Mouse (Mus musculus) ES-Bruce4 (cell line): Measurements from ENCODE around the gene Oprm1. TPM values are rescaled to one million over a fixed set of nuclear protein-coding genes. Genes with fewer than 3 reads are reported as not detected.

Experiments used
- H3K27ac ChIP-seq: 2 replicates; pipeline ENCODE4 v1.5.1; 2012; ENCODE audit warnings: low read length, inconsistent platforms; ENCODE audit not compliant: insufficient read depth
- H3K27me3 ChIP-seq: 2 replicates; pipeline ENCODE4 v1.6.1; 2012; ENCODE audit warnings: mild to moderate bottlenecking, low read length, inconsistent platforms; ENCODE audit not compliant: control insufficient read depth, poor library complexity, insufficient read depth, severe bottlenecking
- H3K36me3 ChIP-seq: 2 replicates; pipeline ENCODE4 v1.6.1; 2012; ENCODE audit warnings: inconsistent platforms, mild to moderate bottlenecking, low read length, moderate library complexity; ENCODE audit not compliant: control insufficient read depth, poor library complexity, insufficient read depth, severe bottlenecking
- H3K4me1 ChIP-seq: one replicate; pipeline ENCODE4 v1.8.1; 2011; ENCODE audit warnings: low read length; ENCODE audit not compliant: control insufficient read depth, insufficient read depth
- H3K4me3 ChIP-seq: 2 replicates; pipeline ENCODE4 v1.5.1; 2011; ENCODE audit warnings: low read depth, mild to moderate bottlenecking, low read length
- H3K9ac ChIP-seq: 2 replicates; pipeline ENCODE4 v1.6.1; 2012; ENCODE audit warnings: low read depth, mild to moderate bottlenecking, inconsistent platforms; ENCODE audit not compliant: poor library complexity, severe bottlenecking
- H3K9me3 ChIP-seq: replicated peaks from 2 replicates; pipeline ENCODE4 v1.6.1; 2012; ENCODE audit warnings: mild to moderate bottlenecking, low read length, inconsistent platforms; ENCODE audit not compliant: control insufficient read depth, poor library complexity, insufficient read depth, severe bottlenecking
- CTCF ChIP-seq: IDR thresholded peaks from one replicate; pipeline ENCODE4 v1.8.1; 2011; ENCODE audit warnings: low read depth, low read length
- EP300 ChIP-seq: IDR thresholded peaks from 2 replicates; pipeline ENCODE4 v1.6.1; 2011; ENCODE audit warnings: low read depth, low read length; ENCODE audit not compliant: insufficient read depth
- POLR2A ChIP-seq: IDR thresholded peaks from one replicate; pipeline ENCODE4 v1.8.1; 2011; ENCODE audit warnings: low read length; ENCODE audit not compliant: insufficient read depth
- polyA plus RNA-seq: library from polyadenylated mRNA; stranded (reverse); fragments of >200 nt; gene quantifications from 2 replicates; pipeline ENCODE4 v1.2.4, GENCODE M21; 2011; ENCODE audit warnings: low read depth; ENCODE audit not compliant: missing spikeins, insufficient read depth, insufficient read length

Gene Oprm1
- polyA plus RNA-seq, 1 experiment = not detected

DNA sequence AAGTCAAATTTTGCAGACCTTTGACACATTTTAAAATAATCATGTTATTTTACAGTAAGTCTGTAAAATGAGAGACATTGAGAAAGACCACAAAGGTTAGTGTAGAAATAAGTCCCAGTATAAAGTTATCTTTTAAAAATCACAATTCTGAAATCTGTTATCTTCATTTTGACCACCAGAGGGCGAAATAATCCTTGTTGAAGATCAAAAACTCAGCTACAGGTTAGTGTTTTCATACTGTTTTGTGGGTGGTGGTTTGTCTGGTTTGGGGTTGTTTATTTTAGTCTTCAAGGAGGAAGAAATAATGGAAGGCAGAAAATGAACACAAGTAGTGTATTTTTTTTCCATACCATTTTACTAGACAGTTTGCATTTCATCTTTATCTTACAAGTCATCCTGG, 127.2 kb downstream of the Oprm1 start:
- Histone ChIP-seq H3K27me3 (no peaks in the 10 kb centered on the region), H3K36me3 (no peaks in the 10 kb centered on the region), H3K27ac (no peak overlapping the region), H3K4me1 (no peaks in the 10 kb centered on the region), H3K9me3 (peaks cover 6% of the 10 kb centered on the region), H3K4me3 (no peak overlapping the region), H3K9ac (no peak overlapping the region)
- TF ChIP-seq CTCF = no peak
- no peak for TF ChIP-seq EP300
- TF ChIP-seq POLR2A = no peak

DNA sequence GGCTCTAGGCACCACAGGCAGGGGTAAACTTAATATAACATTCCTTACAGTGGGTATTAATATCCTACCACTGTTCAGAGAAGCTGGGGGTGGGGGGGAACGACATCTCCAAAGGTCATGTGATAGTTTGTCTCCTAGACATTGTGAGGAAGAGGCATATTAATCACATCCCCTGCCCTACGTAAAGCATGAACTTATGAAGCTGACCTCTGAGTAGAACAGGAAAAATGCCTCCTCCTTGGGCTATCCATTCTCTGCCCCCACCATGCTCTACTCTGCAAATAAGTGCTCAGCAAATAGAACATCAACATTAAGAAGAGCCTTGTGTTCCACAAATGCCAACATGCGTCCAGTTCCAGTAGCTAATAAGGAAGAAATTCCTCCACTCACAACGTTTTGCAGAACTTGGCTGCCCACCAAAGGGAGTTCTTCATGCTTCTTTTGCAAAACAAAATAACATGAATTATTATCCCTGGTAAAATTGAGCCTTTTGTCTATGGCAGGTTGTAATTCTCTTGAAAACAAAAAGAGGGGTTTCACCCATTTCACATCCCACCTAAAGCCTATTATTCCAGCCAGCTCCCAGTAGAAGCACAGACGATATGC, 131.4 kb downstream of the Oprm1 start:
- H3K4me1 ChIP-seq = no peaks in the 10 kb centered on the region
- no peaks in the 10 kb centered on the region for H3K9me3 ChIP-seq
- no peak overlapping the region for H3K9ac ChIP-seq
- H3K27me3 ChIP-seq = no peaks in the 10 kb centered on the region
- H3K4me3 ChIP-seq = no peak overlapping the region
- TF ChIP-seq EP300 (no peak), CTCF (no peak), POLR2A (no peak)
- H3K27ac ChIP-seq = no peak overlapping the region
- H3K36me3 ChIP-seq = no peaks in the 10 kb centered on the region

DNA sequence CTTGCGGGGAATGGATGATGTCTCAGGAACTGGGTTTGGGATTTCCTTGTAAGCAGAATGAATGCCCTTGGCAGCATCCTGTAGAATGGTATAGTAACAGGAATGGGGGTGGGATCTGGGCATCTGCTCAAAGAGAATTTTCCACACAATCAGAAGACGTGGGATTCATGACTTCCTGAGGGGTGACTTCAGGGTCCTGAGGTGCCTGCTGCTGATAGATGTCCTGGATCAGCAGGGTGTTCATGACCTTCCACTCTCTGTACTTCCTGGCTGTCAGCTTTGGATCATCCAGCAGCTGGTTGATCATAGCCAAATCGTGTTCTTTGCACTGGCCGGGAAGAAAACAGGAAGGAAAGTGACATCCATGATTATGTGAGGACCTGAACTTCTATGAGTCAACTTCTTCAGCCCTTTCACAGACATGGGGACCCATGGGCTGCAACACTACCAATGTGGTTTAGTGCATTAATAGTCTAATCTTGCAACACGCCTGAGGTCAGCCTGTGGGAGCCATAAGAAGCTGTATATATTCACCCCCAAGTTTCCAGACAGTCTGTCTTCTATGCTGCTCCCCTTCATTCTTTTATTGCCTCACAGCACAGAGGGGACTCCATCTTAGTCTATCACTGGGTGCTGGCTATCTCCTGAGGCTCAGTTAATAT, 132.2 kb downstream of the Oprm1 start:
- no peaks in the 10 kb centered on the region for H3K9me3 ChIP-seq
- H3K27me3 ChIP-seq = no peaks in the 10 kb centered on the region
- H3K27ac ChIP-seq = no peak overlapping the region
- H3K4me1 ChIP-seq = no peaks in the 10 kb centered on the region
- H3K36me3 ChIP-seq = no peaks in the 10 kb centered on the region
- H3K9ac ChIP-seq = no peak overlapping the region
- no peak for TF ChIP-seq EP300
- TF ChIP-seq CTCF = no peak
- TF ChIP-seq POLR2A = no peak
- no peak overlapping the region for H3K4me3 ChIP-seq

DNA sequence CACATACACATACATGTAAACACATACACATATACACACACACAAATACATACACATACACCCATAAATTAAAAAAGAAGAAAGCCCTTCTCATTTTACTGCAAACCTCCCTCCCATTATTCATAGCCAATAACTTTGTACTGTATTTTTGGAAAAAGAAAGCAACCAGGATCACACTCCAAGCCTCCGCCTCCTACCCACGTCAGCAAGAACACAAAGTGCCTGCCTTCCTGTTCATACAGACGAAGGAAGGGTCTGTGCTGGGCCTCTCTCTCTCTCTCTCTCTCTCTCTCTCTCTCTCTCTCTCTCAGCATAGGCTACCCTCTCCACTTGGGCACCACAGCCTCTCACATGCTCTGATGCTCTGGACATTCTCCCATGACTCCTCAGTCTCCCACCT, 137.5 kb downstream of the Oprm1 start:
- Histone ChIP-seq H3K9ac (no peak overlapping the region), H3K27ac (no peak overlapping the region), H3K27me3 (no peaks in the 10 kb centered on the region), H3K9me3 (no peaks in the 10 kb centered on the region), H3K36me3 (no peaks in the 10 kb centered on the region), H3K4me3 (no peak overlapping the region), H3K4me1 (no peaks in the 10 kb centered on the region)
- no peak for TF ChIP-seq CTCF
- no peak for TF ChIP-seq POLR2A
- no peak for TF ChIP-seq EP300

DNA sequence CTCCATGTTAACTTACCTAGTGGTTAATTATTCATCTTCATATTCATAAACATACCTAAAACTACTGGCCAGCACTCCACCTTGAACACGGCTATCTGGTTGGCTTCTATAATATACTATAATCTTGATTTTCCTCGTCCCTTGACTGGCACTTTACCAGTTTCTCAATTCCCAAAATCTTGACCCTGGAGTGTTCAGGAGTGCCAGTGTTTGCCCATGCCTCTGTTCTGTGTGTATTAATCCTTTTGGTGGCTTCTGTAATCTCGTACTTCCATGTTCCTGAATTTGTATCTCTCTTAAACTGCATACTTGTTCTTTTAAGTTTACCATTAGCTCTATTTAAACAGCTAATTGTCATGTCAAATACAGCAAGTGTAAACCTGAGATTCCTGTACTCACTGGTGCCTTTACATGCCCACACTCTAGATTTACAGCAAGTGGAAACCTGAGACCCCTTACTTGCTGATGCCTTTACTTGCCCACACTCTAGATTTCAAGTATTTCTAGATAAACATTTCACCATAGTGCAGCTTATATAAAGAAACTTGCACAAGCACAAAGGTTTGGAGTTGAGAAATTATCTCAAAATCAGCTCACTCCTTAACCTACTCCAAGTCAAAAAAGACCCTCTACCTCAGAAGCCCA, 138.5 kb downstream of the Oprm1 start:
- TF ChIP-seq POLR2A (no peak), CTCF (no peak), EP300 (no peak)
- H3K4me3 ChIP-seq = no peak overlapping the region
- H3K27me3 ChIP-seq = no peaks in the 10 kb centered on the region
- H3K27ac ChIP-seq = no peak overlapping the region
- no peak overlapping the region for H3K9ac ChIP-seq
- H3K9me3 ChIP-seq = no peaks in the 10 kb centered on the region
- no peaks in the 10 kb centered on the region for H3K36me3 ChIP-seq
- no peaks in the 10 kb centered on the region for H3K4me1 ChIP-seq

- no peaks in the 10 kb centered on the region for H3K4me1 ChIP-seq
- H3K9ac ChIP-seq = no peak overlapping the region
- no peaks in the 10 kb centered on the region for H3K9me3 ChIP-seq
- no peak for TF ChIP-seq CTCF
- no peaks in the 10 kb centered on the region for H3K27me3 ChIP-seq
- H3K27ac ChIP-seq = no peak overlapping the region
- no peak overlapping the region for H3K4me3 ChIP-seq
- H3K36me3 ChIP-seq = no peaks in the 10 kb centered on the region
Measured at GRCm38 (mm10) chr10:6900126-6900525, 141.8 kb downstream of the Oprm1 start.
